Mouse (Mus musculus) thymus, postnatal 14 days (tissue): ENCODE data around the gene Krtap2-4.
"Not testable (repeated sequence)": the region's sequence is repeated elsewhere in the genome, so short reads cannot be mapped to it uniquely, and the experiment has no call there.

Source experiments
- DNase-seq: peaks from one replicate; pipeline ENCODE4 v3.0.0; 2021

The Krtap2-4 gene

GRCm38 (mm10) chr11:99614796-99615363, at the start of gene Krtap2-4:
Gene Krtap2-4, minus strand, starts transcription at chr11:99614846.
- DNase-seq = no peak

- no peak for DNase-seq
Measured at GRCm38 (mm10) chr11:99662802-99663201, 48.2 kb upstream of the Krtap2-4 start.

- no peak for DNase-seq
Measured at GRCm38 (mm10) chr11:99659256-99659655, 44.6 kb upstream of the Krtap2-4 start.

GRCm38 (mm10) chr11:99658467-99659010, 43.9 kb upstream of the Krtap2-4 start, which contains the start of gene Gm11563:
Gene Gm11563, minus strand, starts transcription at chr11:99658960.
- not testable (repeated sequence) for DNase-seq

GRCm38 (mm10) chr11:99657051-99657450, 42.4 kb upstream of the Krtap2-4 start:
- no peak for DNase-seq

GRCm38 (mm10) chr11:99650136-99650535, 35.5 kb upstream of the Krtap2-4 start, which contains the start of gene Gm11555:
Gene Gm11555, minus strand, starts transcription at chr11:99650236.
- no peak for DNase-seq

GRCm38 (mm10) chr11:99646444-99646843, 31.8 kb upstream of the Krtap2-4 start:
- no peak for DNase-seq

GRCm38 (mm10) chr11:99644351-99644750, 29.7 kb upstream of the Krtap2-4 start:
- DNase-seq = no peak

GRCm38 (mm10) chr11:99643635-99644139, 29.0 kb upstream of the Krtap2-4 start, which contains the start of gene Krtap4-7:
Gene Krtap4-7, minus strand, starts transcription at chr11:99644089.
- not testable (repeated sequence) for DNase-seq

- no peak for DNase-seq
Measured at GRCm38 (mm10) chr11:99640926-99641325, 26.3 kb upstream of the Krtap2-4 start.

GRCm38 (mm10) chr11:99637086-99637485, 22.4 kb upstream of the Krtap2-4 start:
- no peak for DNase-seq

- no peak for DNase-seq
Measured at GRCm38 (mm10) chr11:99634653-99635134, 20.0 kb upstream of the Krtap2-4 start, which contains the start of gene Krtap4-2. Gene Krtap4-2, minus strand, starts transcription at chr11:99635084.

- DNase-seq = no peak
Measured at GRCm38 (mm10) chr11:99633293-99633692, 18.6 kb upstream of the Krtap2-4 start.

- no peak for DNase-seq
Measured at GRCm38 (mm10) chr11:99630890-99631289, 16.2 kb upstream of the Krtap2-4 start.

GRCm38 (mm10) chr11:99628138-99628537, 13.5 kb upstream of the Krtap2-4 start, which contains the start of gene Krtap4-1:
Gene Krtap4-1, minus strand, starts transcription at chr11:99628238.
- no peak for DNase-seq

- DNase-seq = no peak
Measured at GRCm38 (mm10) chr11:99620335-99620734, 5.7 kb upstream of the Krtap2-4 start, which contains the start of gene Gm11562. Gene Gm11562, minus strand, starts transcription at chr11:99620435.

- not testable (repeated sequence) for DNase-seq
Measured at GRCm38 (mm10) chr11:99610089-99610488, 4.6 kb downstream of the Krtap2-4 start, which contains the start of gene Gm11937. Gene Gm11937, minus strand, starts transcription at chr11:99610189.

GRCm38 (mm10) chr11:99609126-99609525, 5.5 kb downstream of the Krtap2-4 start:
- DNase-seq = no peak

GRCm38 (mm10) chr11:99603208-99603607, 11.4 kb downstream of the Krtap2-4 start, which contains the start of gene Gm11938:
Gene Gm11938, minus strand, starts transcription at chr11:99603308.
- DNase-seq = not testable (repeated sequence)

GRCm38 (mm10) chr11:99597742-99598141, 16.9 kb downstream of the Krtap2-4 start, which contains the start of gene Krtap9-3:
Gene Krtap9-3, minus strand, starts transcription at chr11:99598105.
- DNase-seq = not testable (repeated sequence)

GRCm38 (mm10) chr11:99590981-99591380, 23.7 kb downstream of the Krtap2-4 start, which contains the start of gene Krtap1-3:
Gene Krtap1-3, minus strand, starts transcription at chr11:99591339.
- DNase-seq = no peak

- no peak for DNase-seq
Measured at GRCm38 (mm10) chr11:99585096-99585495, 29.6 kb downstream of the Krtap2-4 start.

- DNase-seq = no peak
Measured at GRCm38 (mm10) chr11:99583245-99583704, 31.4 kb downstream of the Krtap2-4 start, which contains the start of gene Krtap1-4. Gene Krtap1-4, minus strand, starts transcription at chr11:99583654.
